Mouse (Mus musculus) testis, adult 2 months (tissue): Measurements from ENCODE around the gene Olfr1183. TPM values are rescaled to one million over a fixed set of nuclear protein-coding genes. Genes with fewer than 3 reads are reported as not detected.
"Not testable (repeated sequence)": the region's sequence is repeated elsewhere in the genome, so short reads cannot be mapped to it uniquely, and the experiment has no call there.

Source experiments
- H3K27ac ChIP-seq: fragments of 200-500 bp; 2 replicates; pipeline ENCODE4 v1.5.1; 2012; ENCODE audit warnings: low read depth, low read length; ENCODE audit not compliant: control insufficient read depth, insufficient read depth
- H3K27me3 ChIP-seq: fragments of 200-500 bp; 2 replicates; pipeline ENCODE4 v1.6.1; 2012; ENCODE audit warnings: mild to moderate bottlenecking, low read length, moderate library complexity; ENCODE audit not compliant: control insufficient read depth, insufficient read depth
- H3K36me3 ChIP-seq: fragments of 200-500 bp; 2 replicates; pipeline ENCODE4 v1.6.1; 2012; ENCODE audit warnings: mild to moderate bottlenecking, low read length; ENCODE audit not compliant: control insufficient read depth, insufficient read depth
- H3K4me1 ChIP-seq: fragments of 200-500 bp; 2 replicates; pipeline ENCODE4 v1.6.1; 2012; ENCODE audit warnings: low read length; ENCODE audit not compliant: control insufficient read depth, insufficient read depth
- H3K4me3 ChIP-seq: fragments of 200-500 bp; 2 replicates; pipeline ENCODE4 v1.5.1; 2012; ENCODE audit warnings: low read depth, mild to moderate bottlenecking, low read length, moderate library complexity, mixed read lengths; ENCODE audit not compliant: control insufficient read depth
- CTCF ChIP-seq: fragments of 200-500 bp; IDR thresholded peaks from 2 replicates; pipeline ENCODE4 v1.5.1; 2012; ENCODE audit warnings: low read depth, mild to moderate bottlenecking, inconsistent platforms, low read length, moderate library complexity; ENCODE audit not compliant: control insufficient read depth, insufficient read depth, insufficient replicate concordance
- POLR2A ChIP-seq: fragments of 200-500 bp; IDR thresholded peaks from 2 replicates; pipeline ENCODE4 v1.6.1; 2012; ENCODE audit warnings: low read depth, mild to moderate bottlenecking, inconsistent platforms, low read length, moderate library complexity; ENCODE audit not compliant: control insufficient read depth
- polyA plus RNA-seq: library from polyadenylated mRNA; depleted of rRNA; stranded (reverse); fragments of >200 nt; gene quantifications from 2 replicates; pipeline ENCODE4 v1.2.3, GENCODE M21; 2012; rRNA removed

Olfr1183 gene
- polyA plus RNA-seq = 0.04 TPM in 1 of 2 replicates, not detected in the other

GRCm38 (mm10) chr2:88454567-88454966 lies at the start of gene Olfr1183:
Gene Olfr1183 (plus strand): TSS chr2:88454867.
- not testable (repeated sequence) for H3K4me1 ChIP-seq, H3K27ac ChIP-seq, H3K4me3 ChIP-seq, H3K36me3 ChIP-seq, H3K27me3 ChIP-seq

DNA sequence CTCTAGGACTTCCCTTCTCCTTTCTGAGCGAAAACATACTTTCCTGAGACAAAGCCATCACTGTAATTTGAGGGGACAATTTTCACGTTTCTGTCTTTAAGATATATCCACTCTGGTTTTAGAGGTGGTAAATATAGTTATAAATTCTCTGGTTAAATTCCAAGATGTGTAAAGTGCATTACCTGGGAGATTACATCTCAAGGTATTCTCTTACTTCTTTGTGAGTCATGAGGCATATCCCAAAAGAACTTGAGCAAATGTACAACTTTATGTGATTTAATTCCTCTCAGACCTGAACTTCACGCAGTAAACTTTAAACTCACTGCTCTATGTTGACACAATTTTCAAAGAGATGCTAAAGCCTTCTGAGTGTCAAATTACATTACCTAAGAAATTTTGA lies 48.3 kb upstream of the Olfr1183 start, which contains the start of gene Olfr1179:
Olfr1179 (minus strand) TSS at position 101 of the 400 bp plus-strand sequence.
- no peak within 1 kb of the TSS for H3K27ac ChIP-seq
- no peak within 1 kb of the TSS for H3K4me3 ChIP-seq
- no peaks in the 10 kb centered on the region for H3K4me1 ChIP-seq
- TF ChIP-seq CTCF = no peak
- no peak for TF ChIP-seq POLR2A
- H3K27me3 ChIP-seq = no peaks in the 10 kb centered on the region
- H3K36me3 ChIP-seq = no peaks in the 10 kb centered on the region

DNA sequence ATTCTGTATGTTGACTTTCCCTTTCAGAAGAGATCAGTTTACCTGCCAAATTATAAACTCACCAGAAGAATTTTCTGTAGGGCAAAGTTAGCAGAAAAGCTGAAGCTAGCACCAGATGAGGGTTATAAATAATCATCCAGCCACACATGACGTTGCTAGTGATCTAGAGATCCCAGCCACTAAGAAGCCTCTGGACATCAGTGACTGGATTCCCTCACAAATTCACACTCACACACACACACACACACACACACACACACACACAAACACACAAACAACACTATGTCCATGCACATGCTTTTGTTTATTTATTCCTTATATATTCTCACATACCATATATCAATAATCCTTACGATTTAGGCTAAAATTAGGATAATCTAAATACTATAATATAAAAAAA lies 35.6 kb upstream of the Olfr1183 start, which contains the start of gene Olfr1180:
Olfr1180 (minus strand) TSS at position 101 of the 400 bp plus-strand sequence.
- H3K4me3 ChIP-seq = no peak within 1 kb of the TSS
- H3K27me3 ChIP-seq = no peaks in the 10 kb centered on the region
- H3K36me3 ChIP-seq = no peaks in the 10 kb centered on the region
- H3K4me1 ChIP-seq = no peaks in the 10 kb centered on the region
- TF ChIP-seq CTCF (no peak), POLR2A (no peak)
- H3K27ac ChIP-seq = no peak within 1 kb of the TSS

- no peaks in the 10 kb centered on the region for H3K36me3 ChIP-seq
- TF ChIP-seq CTCF = no peak
- TF ChIP-seq POLR2A = no peak
- no peaks in the 10 kb centered on the region for H3K27me3 ChIP-seq
- H3K27ac ChIP-seq = no peak within 1 kb of the TSS
- H3K4me1 ChIP-seq = peaks cover 2% of the 10 kb centered on the region; the same call in 1 of the 2 replicates
- no peak within 1 kb of the TSS for H3K4me3 ChIP-seq
These were observed 28.6 kb upstream of the Olfr1183 start, which contains the start of gene Olfr1181 for GRCm38 (mm10) chr2:88426071-88426470. Gene Olfr1181 (minus strand): TSS chr2:88426171.

DNA sequence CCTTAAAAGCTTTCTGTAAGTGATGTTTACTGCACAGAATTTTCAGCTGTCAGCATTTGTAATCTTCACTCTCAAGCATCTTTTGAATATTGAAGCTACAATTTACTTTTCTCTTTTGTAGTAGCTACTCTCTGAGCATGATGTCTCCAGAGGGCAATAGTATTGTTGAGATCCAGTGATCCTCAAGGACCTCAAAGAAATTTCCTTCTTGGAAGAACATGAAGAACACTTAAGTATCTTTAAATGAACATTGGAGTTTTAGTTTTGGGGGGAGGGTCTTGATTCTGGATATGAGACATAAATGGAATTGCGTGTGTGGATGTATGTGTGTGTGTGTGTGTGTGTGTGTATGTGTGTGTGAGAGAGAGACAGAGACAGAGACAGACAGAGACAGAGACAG lies 5.6 kb upstream of the Olfr1183 start, which contains the start of gene Gm13757:
Gm13757 (minus strand) TSS at position 101 of the 400 bp plus-strand sequence.
- H3K27me3 ChIP-seq = no peaks in the 10 kb centered on the region

GRCm38 (mm10) chr2:88483298-88483697 lies 28.6 kb downstream of the Olfr1183 start, which contains the start of gene Olfr1184:
Gene Olfr1184 (plus strand): TSS chr2:88483598.
- no peaks in the 10 kb centered on the region for H3K27me3 ChIP-seq
- H3K4me1 ChIP-seq = no peaks in the 10 kb centered on the region
- no peak within 1 kb of the TSS for H3K27ac ChIP-seq
- H3K4me3 ChIP-seq = no peak within 1 kb of the TSS
- TF ChIP-seq CTCF (no peak), POLR2A (no peak)
- H3K36me3 ChIP-seq = no peaks in the 10 kb centered on the region

More for the DNA sequence above, 5.6 kb upstream of the Olfr1183 start, which contains the start of gene Gm13757:
- H3K36me3 ChIP-seq = no peaks in the 10 kb centered on the region
- H3K4me3 ChIP-seq = no peak within 1 kb of the TSS
- H3K4me1 ChIP-seq = no peaks in the 10 kb centered on the region
- no peak for TF ChIP-seq CTCF
- no peak for TF ChIP-seq POLR2A
- no peak within 1 kb of the TSS for H3K27ac ChIP-seq

GRCm38 (mm10) chr2:88493020-88493419 lies 38.4 kb downstream of the Olfr1183 start, which contains the start of gene Olfr1185-ps1:
Gene Olfr1185-ps1 (plus strand): TSS chr2:88493320.
- H3K27me3 ChIP-seq = no peaks in the 10 kb centered on the region
- H3K4me1 ChIP-seq = no peaks in the 10 kb centered on the region
- no peak within 1 kb of the TSS for H3K4me3 ChIP-seq
- TF ChIP-seq CTCF (no peak), POLR2A (no peak)
- H3K27ac ChIP-seq = no peak within 1 kb of the TSS
- no peaks in the 10 kb centered on the region for H3K36me3 ChIP-seq

DNA sequence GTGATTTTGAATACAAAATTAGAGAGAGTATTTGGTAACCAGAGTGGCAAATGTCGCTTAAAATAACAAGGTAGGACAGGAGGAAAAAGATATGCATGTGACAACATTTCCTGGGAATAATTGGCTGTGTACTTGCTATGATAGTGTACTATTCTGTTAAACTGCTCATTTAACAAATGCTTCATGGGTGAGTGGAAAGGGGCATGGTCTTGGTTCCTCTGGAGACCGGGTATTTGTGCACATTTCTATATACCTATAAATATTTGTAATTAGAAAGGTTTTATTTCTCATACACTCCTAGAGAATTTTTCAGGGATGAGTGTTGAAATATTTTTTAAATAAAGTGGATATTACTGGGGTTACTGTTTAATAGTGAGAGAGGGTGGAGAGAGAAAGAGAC lies 63.6 kb downstream of the Olfr1183 start, which contains the start of gene Olfr1186:
Olfr1186 (plus strand) TSS at position 301 of the 400 bp plus-strand sequence.
- H3K4me3 ChIP-seq = no peak within 1 kb of the TSS
- TF ChIP-seq POLR2A = no peak
- no peak for TF ChIP-seq CTCF
- H3K27me3 ChIP-seq = no peaks in the 10 kb centered on the region
- H3K36me3 ChIP-seq = no peaks in the 10 kb centered on the region
- no peaks in the 10 kb centered on the region for H3K4me1 ChIP-seq
- H3K27ac ChIP-seq = no peak within 1 kb of the TSS

Other genes with a start within 250 kb of the Olfr1183 start
- gene Olfr1170, start 226.5 kb upstream of the Olfr1183 start, polyA plus RNA-seq = not detected in 2 replicates
- not detected in 2 replicates for gene Olfr1173, start 175.0 kb upstream of the Olfr1183 start, polyA plus RNA-seq
- not detected in 2 replicates for gene Olfr1174-ps, start 139.7 kb upstream of the Olfr1183 start, polyA plus RNA-seq
- gene Olfr1175-ps, start 127.7 kb upstream of the Olfr1183 start, polyA plus RNA-seq = not detected in 2 replicates
- gene Olfr1176, start 118.1 kb upstream of the Olfr1183 start, polyA plus RNA-seq = not detected in 2 replicates
- not detected in 2 replicates for gene Olfr1177-ps, start 108.4 kb upstream of the Olfr1183 start, polyA plus RNA-seq
- not detected in 2 replicates for gene Olfr1178, start 67.8 kb upstream of the Olfr1183 start, polyA plus RNA-seq
- not detected in 2 replicates for gene Olfr1179, start 48.4 kb upstream of the Olfr1183 start, polyA plus RNA-seq
- not detected in 2 replicates for gene Olfr1180, start 35.7 kb upstream of the Olfr1183 start, polyA plus RNA-seq
- not detected in 2 replicates for gene Olfr1181, start 28.7 kb upstream of the Olfr1183 start, polyA plus RNA-seq
- gene Gm13757, start 5.7 kb upstream of the Olfr1183 start, polyA plus RNA-seq = not detected in 2 replicates
- gene Olfr1184, start 28.7 kb downstream of the Olfr1183 start, polyA plus RNA-seq = not detected in 2 replicates
- gene Olfr1185-ps1, start 38.5 kb downstream of the Olfr1183 start, polyA plus RNA-seq = not detected in 2 replicates
- gene Olfr1186, start 63.7 kb downstream of the Olfr1183 start, polyA plus RNA-seq = not detected in 2 replicates
- not detected in 2 replicates for gene Olfr1188, start 102.1 kb downstream of the Olfr1183 start, polyA plus RNA-seq
- not detected in 2 replicates for gene Olfr1189, start 131.6 kb downstream of the Olfr1183 start, polyA plus RNA-seq
- gene Olfr1191-ps1, start 185.7 kb downstream of the Olfr1183 start, polyA plus RNA-seq = not detected in 2 replicates
- 0.06 TPM in 1 of 2 replicates, not detected in the other for gene Olfr1192-ps1, start 193.6 kb downstream of the Olfr1183 start, polyA plus RNA-seq
- gene Olfr1193, start 220.8 kb downstream of the Olfr1183 start, polyA plus RNA-seq = not detected in 2 replicates
- gene Olfr1195, start 234.3 kb downstream of the Olfr1183 start, polyA plus RNA-seq = not detected in 2 replicates
- not detected in 2 replicates for gene Olfr1196, start 249.7 kb downstream of the Olfr1183 start, polyA plus RNA-seq